Mouse (Mus musculus) ES-E14 (cell line): ENCODE data around the gene Mgat4e.

Experiments
- CHD2 ChIP-seq: IDR thresholded peaks from 2 replicates; pipeline ENCODE4 v1.6.1; 2014; ENCODE audit warnings: mild to moderate bottlenecking, low read depth, low read length, inconsistent platforms
- HCFC1 ChIP-seq: IDR thresholded peaks from 2 replicates; pipeline ENCODE4 v1.6.1; 2012; ENCODE audit warnings: low read length, inconsistent platforms, borderline replicate concordance; ENCODE audit not compliant: insufficient read depth
- MAFK ChIP-seq: IDR thresholded peaks from 2 replicates; pipeline ENCODE4 v1.6.1; 2014; ENCODE audit warnings: mild to moderate bottlenecking, low read depth, low read length, inconsistent platforms; ENCODE audit not compliant: insufficient read depth
- ZNF384 ChIP-seq: IDR thresholded peaks from 2 replicates; pipeline ENCODE4 v1.6.1; 2012; ENCODE audit warnings: low read depth, low read length, inconsistent platforms

- TF ChIP-seq MAFK: no peak
- TF ChIP-seq HCFC1: no peak
- no peak for TF ChIP-seq ZNF384
- peak; percentile 86 for TF ChIP-seq CHD2
Measured at GRCm38 (mm10) chr1:134535054-134535453, 14.4 kb downstream of the Mgat4e start.
